Mouse (Mus musculus) hindbrain, embryonic 11.5 days (tissue): ENCODE data around the gene Hps5. TPM values are rescaled to one million over a fixed set of nuclear protein-coding genes. Genes with fewer than 3 reads are reported as not detected.

Source experiments
- ATAC-seq: fragments of 200-750 bp; cut with Nextera tagmentation; 2 replicates; pipeline ENCODE4 v1.8.0; 2017; ENCODE audit warnings: mild to moderate bottlenecking, moderate TSS enrichment, moderate library complexity; ENCODE audit not compliant: low FRiP score
- DNase-seq: peaks from one replicate; pipeline ENCODE4 v3.0.0-alpha.2; 2015; ENCODE audit warnings: low spot score
- H3K27ac ChIP-seq: fragments of 300-500 bp; sonication (generic); 2 replicates; pipeline ENCODE4 v1.5.1; 2014; ENCODE audit warnings: mild to moderate bottlenecking, low read depth, low read length
- H3K27me3 ChIP-seq: fragments of 300-500 bp; sonication (generic); 2 replicates; pipeline ENCODE4 v1.6.1; 2014; ENCODE audit warnings: mild to moderate bottlenecking, low read length, moderate library complexity, mixed read lengths; ENCODE audit not compliant: control insufficient read depth, insufficient read depth
- H3K36me3 ChIP-seq: fragments of 300-500 bp; sonication (generic); 2 replicates; pipeline ENCODE4 v1.6.1; 2014; ENCODE audit warnings: mild to moderate bottlenecking, low read length, moderate library complexity, mixed read lengths; ENCODE audit not compliant: control insufficient read depth, insufficient read depth
- H3K4me1 ChIP-seq: fragments of 300-500 bp; sonication (generic); replicated peaks from 2 replicates; pipeline ENCODE4 v1.6.1; 2014; ENCODE audit warnings: low read length, mixed read lengths; ENCODE audit not compliant: control insufficient read depth, insufficient read depth
- H3K4me2 ChIP-seq: fragments of 300-500 bp; sonication (generic); replicated peaks from 2 replicates; pipeline ENCODE4 v1.6.1; 2014; ENCODE audit warnings: mild to moderate bottlenecking, low read depth, low read length
- H3K4me3 ChIP-seq: fragments of 300-500 bp; sonication (generic); 2 replicates; pipeline ENCODE4 v1.5.1; 2014; ENCODE audit warnings: low read depth, low read length
- H3K9ac ChIP-seq: fragments of 300-500 bp; sonication (generic); 2 replicates; pipeline ENCODE4 v1.6.1; 2014; ENCODE audit warnings: low read depth, low read length
- H3K9me3 ChIP-seq: fragments of 300-500 bp; sonication (generic); 2 replicates; pipeline ENCODE4 v1.6.1; 2016; ENCODE audit warnings: low read length; ENCODE audit not compliant: control insufficient read depth
- WGBS: fragments of 180-500 bp; shearing (Covaris S2); extraction: QIAGEN DNeasy Blood & Tissue Kit; methylation state at CpG from one replicate; pipeline ENCODE4 v1.1.7; 2014; 5-methylcytosine and 5-hydroxymethylcytosine counted together
- polyA plus RNA-seq: library from polyadenylated mRNA; unstranded; fragments of >200 nt; fragmentation: Nextera tagmentation; extraction: Ambion mirVana; gene quantifications from 2 replicates; pipeline ENCODE4 v1.2.1, GENCODE M21; 2014

Gene Hps5
- 17.4 and 26.1 TPM in 2 replicates for polyA plus RNA-seq

DNA sequence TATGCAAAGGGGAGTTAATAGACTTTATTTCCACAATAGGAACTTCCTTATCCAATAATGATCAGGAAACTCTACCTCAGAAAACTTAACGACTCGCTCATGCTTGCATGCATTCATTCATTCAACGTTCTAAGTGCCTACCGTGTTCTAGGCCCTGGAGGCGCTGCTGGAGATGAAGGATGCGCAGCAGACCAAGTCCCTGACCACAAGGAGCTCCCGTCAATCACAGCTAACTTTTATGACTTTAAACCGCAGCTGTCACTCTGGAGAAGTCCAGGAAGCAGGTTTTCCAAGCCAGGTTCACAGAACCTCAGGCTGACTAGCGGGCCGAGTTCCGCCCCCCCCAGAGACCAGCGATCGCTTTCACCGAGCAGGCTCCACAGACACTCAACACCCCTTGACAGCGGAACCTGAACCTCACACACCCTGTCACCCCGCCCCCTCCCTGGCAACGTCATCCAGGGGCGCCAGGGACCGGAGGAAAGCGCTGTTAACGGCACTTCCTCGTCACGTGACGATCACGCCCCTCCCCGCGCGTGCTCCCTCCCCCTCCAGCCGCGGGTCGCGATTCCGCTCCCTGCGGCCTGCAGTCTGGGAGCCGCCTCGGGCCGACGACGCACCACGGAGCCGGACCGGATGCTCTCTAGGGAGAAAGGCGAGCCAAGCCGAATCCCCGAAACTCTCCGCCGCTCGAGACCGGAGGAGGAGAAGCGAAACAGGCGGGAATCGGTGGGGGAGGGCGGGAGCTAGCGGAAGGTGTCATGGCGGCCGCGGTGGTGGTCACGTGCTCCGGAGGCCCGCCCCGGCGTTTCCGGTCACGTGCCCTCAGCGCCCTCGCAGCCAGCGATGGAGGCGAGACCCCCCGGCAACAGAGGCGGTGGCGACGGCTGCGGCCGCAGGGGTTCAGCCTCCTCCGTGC is at the start of gene Hps5, which contains the start of gene Gtf2h1:
Gene Hps5 (minus strand): TSS at position 778 of the 919 bp plus-strand sequence.
Gene Gtf2h1 (plus strand): TSS at position 817 of the 919 bp plus-strand sequence.
- H3K27me3 ChIP-seq, result no peaks in the 10 kb centered on the region
- under 1% methylated on average over 71 of the region's 75 CpGs for WGBS
- peak within 1 kb of the TSS; percentile 79 for H3K27ac ChIP-seq
- H3K4me1 ChIP-seq, result peaks cover 2% of the 10 kb centered on the region; the same call in 1 of the 2 replicates
- H3K9ac ChIP-seq, result peak within 1 kb of the TSS; percentile 87
- H3K4me3 ChIP-seq, result peak within 1 kb of the TSS; percentile 98
- ATAC-seq, result peak; percentile 99
- H3K36me3 ChIP-seq, result no peaks in the 10 kb centered on the region
- H3K4me2 ChIP-seq, result peak within 1 kb of the TSS; percentile 75
- no peaks in the 10 kb centered on the region for H3K9me3 ChIP-seq
- DNase-seq, result peak; percentile 99

DNA sequence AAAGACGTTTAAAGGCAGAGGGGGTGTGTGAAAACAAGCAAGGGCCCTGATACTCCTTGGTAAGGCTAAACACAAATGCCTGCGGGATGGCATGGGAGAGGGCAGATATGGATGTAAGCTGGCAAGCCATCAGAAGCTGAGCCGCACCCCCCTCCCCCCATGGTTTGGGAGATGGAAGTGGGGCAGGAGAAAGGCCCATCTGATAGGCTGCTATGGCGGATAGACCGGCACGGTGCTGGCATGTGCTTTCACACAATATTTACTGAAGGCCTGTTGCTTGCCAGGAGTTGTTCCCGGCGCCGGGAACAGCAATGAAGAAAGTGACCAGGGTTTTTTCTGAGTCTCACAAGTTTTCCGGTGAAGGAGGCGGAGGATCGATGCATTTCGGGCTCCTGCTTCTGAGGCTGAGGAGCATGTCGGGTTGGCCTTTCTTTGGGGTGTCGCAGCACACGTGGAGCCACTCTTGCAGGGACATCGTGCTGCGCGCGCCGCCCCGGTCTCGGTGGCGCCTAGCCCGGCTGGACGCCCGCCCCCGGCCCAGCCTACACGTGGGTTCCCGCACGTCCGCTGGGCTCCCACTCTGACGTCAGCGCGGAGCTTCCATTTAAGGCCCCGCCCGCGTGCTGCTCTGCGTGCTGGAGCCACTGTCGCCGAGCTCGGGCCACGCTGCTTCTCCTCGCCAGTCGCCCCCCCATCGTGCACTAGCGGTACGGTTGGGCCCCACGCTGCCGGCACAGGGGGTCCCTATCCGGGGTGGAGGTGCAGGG is 49.5 kb upstream of the Hps5 start:
- Histone ChIP-seq H3K9ac (peak overlapping the region; percentile 92), H3K9me3 (no peaks in the 10 kb centered on the region), H3K4me3 (peak overlapping the region; percentile 85), H3K36me3 (0 out of 2 replicates have a peak, but pooled peaks cover 2% of the 10 kb centered on the region), H3K27ac (peak overlapping the region; percentile 53; the same call in 1 of the 2 replicates), H3K27me3 (no peaks in the 10 kb centered on the region), H3K4me2 (peak overlapping the region; percentile 96), H3K4me1 (peaks cover 3% of the 10 kb centered on the region; the same call in 1 of the 2 replicates)
- under 1% methylated on average over 45 of the region's 51 CpGs for WGBS
- DNase-seq (peak; percentile 95), ATAC-seq (peak; percentile 87)

DNA sequence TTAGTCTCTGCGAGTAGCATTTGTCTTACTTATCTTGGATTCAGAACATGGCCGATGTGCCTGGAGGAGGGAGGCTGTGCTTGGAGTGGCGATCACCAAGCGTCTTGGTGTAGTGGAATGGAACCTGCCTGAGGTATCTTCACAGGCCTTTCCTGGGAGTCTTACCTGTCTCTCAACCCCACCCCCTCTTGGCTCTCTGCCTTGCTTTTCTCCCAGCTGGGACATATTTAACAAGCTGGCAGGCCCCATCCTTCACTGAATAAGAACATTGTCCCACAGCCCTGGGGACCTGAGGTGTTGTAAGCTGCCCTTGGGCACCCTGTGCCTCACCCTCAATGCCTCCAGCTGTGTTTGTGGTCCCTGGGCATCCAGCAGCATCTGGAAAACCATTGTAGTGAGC is 47.7 kb upstream of the Hps5 start:
- Histone ChIP-seq H3K27ac (no peak overlapping the region), H3K27me3 (no peaks in the 10 kb centered on the region), H3K4me1 (peaks cover 3% of the 10 kb centered on the region; the same call in 1 of the 2 replicates), H3K4me2 (no peak overlapping the region), H3K9me3 (no peaks in the 10 kb centered on the region), H3K9ac (no peak overlapping the region), H3K4me3 (no peak overlapping the region), H3K36me3 (no peaks in the 10 kb centered on the region)
- DNase-seq, result no peak
- 92% methylated on average over 4 of the region's 4 CpGs for WGBS
- ATAC-seq, result no peak

DNA sequence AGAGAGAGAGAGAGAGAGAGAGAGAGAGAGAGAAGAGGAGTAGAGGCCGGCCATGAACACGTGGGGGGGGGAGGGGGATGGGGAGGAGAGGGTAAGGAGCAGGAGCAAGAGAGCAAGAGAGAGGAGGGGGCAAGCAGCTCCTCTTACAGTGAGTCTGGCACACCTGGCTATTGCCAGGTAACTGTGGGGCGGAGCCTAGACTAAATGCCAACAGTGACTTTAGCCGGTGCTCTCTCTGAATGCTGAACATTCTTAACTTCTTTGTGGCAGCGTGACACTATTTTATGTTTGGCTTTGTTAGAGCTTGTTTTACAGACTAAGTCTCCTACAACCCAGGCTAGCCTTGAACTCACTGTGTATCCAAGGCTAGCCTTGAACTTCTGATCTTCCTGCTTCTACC is 46.4 kb upstream of the Hps5 start:
- Histone ChIP-seq H3K27me3 (no peaks in the 10 kb centered on the region), H3K9ac (no peak overlapping the region), H3K4me1 (peaks cover 3% of the 10 kb centered on the region; the same call in 1 of the 2 replicates), H3K4me3 (no peak overlapping the region), H3K36me3 (no peaks in the 10 kb centered on the region), H3K4me2 (no peak overlapping the region), H3K27ac (no peak overlapping the region), H3K9me3 (no peaks in the 10 kb centered on the region)
- 35% methylated on average over 5 of the region's 5 CpGs for WGBS
- DNase-seq (no peak), ATAC-seq (no peak)

DNA sequence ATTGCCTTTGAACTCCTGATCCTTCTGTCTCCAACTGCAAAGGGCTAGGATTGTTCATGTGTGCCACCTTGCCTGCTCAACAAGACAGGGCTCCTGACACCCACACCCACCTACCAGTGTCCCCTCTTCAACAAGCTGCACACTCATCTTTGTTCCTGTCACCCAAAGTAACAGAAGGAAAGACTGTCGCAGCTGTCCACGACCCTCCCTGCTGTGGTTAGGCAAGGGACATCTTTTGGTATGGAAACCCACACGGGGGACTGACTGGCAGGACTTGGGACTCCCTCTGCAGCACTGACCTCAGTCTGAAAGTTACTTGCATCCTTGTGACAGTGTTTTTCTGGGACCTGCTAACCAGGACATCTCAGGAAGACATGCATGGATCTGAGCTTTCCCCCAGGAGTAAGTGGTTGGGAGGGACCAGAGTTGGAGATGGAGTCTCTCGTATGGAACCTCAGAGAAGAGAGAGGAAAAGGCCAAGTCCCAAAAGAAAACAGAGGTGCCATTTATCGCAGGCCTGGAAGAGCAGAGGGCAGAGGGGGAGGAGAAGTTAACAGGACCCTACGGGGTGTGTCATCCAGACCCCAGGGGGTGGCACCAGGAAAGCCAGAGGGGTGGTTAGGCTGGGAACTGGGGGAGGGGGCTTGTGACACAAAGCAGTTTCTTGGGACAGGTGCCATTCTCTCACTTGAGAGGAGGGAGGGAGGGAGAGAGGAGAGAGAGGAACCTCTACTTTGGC is 45.1 kb upstream of the Hps5 start, which contains the start of gene Ldha:
Gene Ldha (plus strand): TSS at position 689 of the 739 bp plus-strand sequence.
- ATAC-seq (no peak), DNase-seq (no peak)
- H3K4me1 ChIP-seq, result peaks cover 3% of the 10 kb centered on the region; the same call in 1 of the 2 replicates
- no peak within 1 kb of the TSS for H3K4me2 ChIP-seq
- H3K36me3 ChIP-seq, result no peaks in the 10 kb centered on the region
- no peaks in the 10 kb centered on the region for H3K27me3 ChIP-seq
- no peak within 1 kb of the TSS for H3K4me3 ChIP-seq
- no peak within 1 kb of the TSS for H3K27ac ChIP-seq
- no peaks in the 10 kb centered on the region for H3K9me3 ChIP-seq
- 22% methylated on average over 6 of the region's 6 CpGs for WGBS
- no peak within 1 kb of the TSS for H3K9ac ChIP-seq

DNA sequence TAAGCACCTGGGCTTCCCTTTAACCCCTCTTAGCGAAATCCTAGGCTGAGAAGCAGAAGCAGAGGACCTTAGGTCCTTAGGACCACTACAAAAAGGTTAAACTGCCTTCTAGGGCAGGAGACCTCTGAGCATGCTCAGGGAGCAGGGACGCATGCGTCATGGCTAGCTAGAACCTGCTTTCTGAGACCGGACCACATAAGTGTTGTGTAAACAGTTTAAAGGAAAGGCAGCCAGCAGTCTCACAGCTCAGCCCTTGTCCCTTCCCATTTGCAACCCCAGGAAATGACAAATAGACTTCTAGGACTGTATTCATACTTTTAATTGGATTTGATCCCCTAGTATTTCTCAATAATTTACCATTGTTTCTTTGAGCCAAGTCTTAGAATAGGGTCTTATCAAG is 44.5 kb upstream of the Hps5 start:
- no peaks in the 10 kb centered on the region for H3K27me3 ChIP-seq
- DNase-seq (no peak), ATAC-seq (no peak)
- no peak overlapping the region for H3K4me3 ChIP-seq
- H3K9ac ChIP-seq, result no peak overlapping the region
- H3K9me3 ChIP-seq, result no peaks in the 10 kb centered on the region
- no peak overlapping the region for H3K27ac ChIP-seq
- WGBS, result 46% methylated on average over 4 of the region's 4 CpGs
- H3K4me2 ChIP-seq, result no peak overlapping the region
- H3K4me1 ChIP-seq, result peaks cover 3% of the 10 kb centered on the region; the same call in 1 of the 2 replicates
- no peaks in the 10 kb centered on the region for H3K36me3 ChIP-seq

DNA sequence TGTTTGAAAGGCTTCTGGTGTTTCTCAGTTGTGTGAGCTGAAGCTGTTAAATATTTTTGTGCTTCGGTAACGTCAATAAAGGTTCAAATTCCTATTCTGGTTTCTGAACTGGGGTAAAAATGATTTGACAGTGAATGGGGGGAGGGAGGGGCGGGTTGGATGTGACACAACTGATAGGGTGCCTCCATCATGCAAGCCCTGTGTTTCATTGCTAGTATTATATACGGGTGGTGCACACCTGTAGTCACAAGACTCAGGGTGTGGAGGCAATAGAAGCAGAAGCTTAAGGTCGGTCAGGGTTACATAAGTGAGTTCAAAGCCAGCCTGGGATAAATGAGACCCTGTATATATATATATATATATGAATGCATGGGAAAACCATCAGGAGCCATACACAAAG is 44.0 kb upstream of the Hps5 start:
- ATAC-seq, result no peak
- H3K4me1 ChIP-seq, result no peaks in the 10 kb centered on the region

DNA sequence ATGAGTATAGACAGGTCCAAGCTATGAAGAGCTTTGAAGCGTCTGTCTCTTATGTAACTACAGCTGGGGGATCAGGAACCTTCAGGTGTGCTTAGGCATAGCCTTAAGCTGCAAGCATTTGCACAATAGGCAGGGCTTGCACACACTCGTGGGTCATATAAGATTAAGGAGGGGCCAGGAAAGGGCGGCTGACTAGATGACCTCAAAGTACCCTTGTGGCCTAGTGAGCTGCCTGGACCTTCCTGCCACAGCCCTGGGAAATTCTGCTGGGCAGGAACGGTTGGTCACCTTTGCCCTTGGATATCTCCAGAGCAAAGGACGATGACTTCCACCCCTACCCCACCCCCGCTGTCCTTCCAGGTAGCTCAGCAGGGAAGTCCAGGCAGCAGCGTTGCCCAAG is 43.6 kb upstream of the Hps5 start:
- Histone ChIP-seq H3K4me3 (no peak overlapping the region), H3K36me3 (no peaks in the 10 kb centered on the region), H3K9ac (no peak overlapping the region), H3K4me1 (no peaks in the 10 kb centered on the region), H3K27ac (no peak overlapping the region), H3K9me3 (no peaks in the 10 kb centered on the region), H3K4me2 (no peak overlapping the region), H3K27me3 (no peaks in the 10 kb centered on the region)
- ATAC-seq (no peak), DNase-seq (no peak)
- WGBS, result 30% methylated on average over 7 of the region's 7 CpGs

More for the DNA sequence above, 44.0 kb upstream of the Hps5 start:
- 78% methylated on average over 5 of the region's 5 CpGs for WGBS
- no peak for DNase-seq
- Histone ChIP-seq H3K4me3 (no peak overlapping the region), H3K4me2 (no peak overlapping the region), H3K9me3 (no peaks in the 10 kb centered on the region), H3K27me3 (no peaks in the 10 kb centered on the region), H3K27ac (no peak overlapping the region), H3K9ac (no peak overlapping the region), H3K36me3 (no peaks in the 10 kb centered on the region)
